Mouse (Mus musculus) cerebellum, adult 18-20 months (tissue): ENCODE data around the gene Olfr324.

Source experiments
- DNase-seq, 2 experiments: peaks; one replicate each; pipeline ENCODE4 v3.0.0; 2021

Olfr324 gene

GRCm38 (mm10) chr11:58636376-58636977 lies 41.6 kb downstream of the Olfr324 start:
- DNase-seq: peak; percentile 3 to 23

GRCm38 (mm10) chr11:58638176-58638701 lies 43.3 kb downstream of the Olfr324 start:
- DNase-seq: no peak

GRCm38 (mm10) chr11:58640272-58640867 lies 45.5 kb downstream of the Olfr324 start, which contains the start of gene Trim58:
Gene Trim58, plus strand, starts transcription at chr11:58640465.
- DNase-seq: no peak

GRCm38 (mm10) chr11:58641057-58641456 lies 46.1 kb downstream of the Olfr324 start:
- DNase-seq: no peak

- DNase-seq: no peak
Observed at GRCm38 (mm10) chr11:58641638-58642358, 46.9 kb downstream of the Olfr324 start.

GRCm38 (mm10) chr11:58643350-58643749 lies 48.4 kb downstream of the Olfr324 start:
- peak; percentile 7 to 13 for DNase-seq
